Mouse (Mus musculus): ENCODE results near the gene Ino80d. TPM values are rescaled to one million over a fixed set of nuclear protein-coding genes. Genes with fewer than 3 reads are reported as not detected.

The Ino80d gene
- polyA plus RNA-seq, 1 experiment from 2014 or later, result 10.3 TPM

- DNase-seq (no peak), ATAC-seq (ENCODE audit: low FRiP score, low TSS enrichment) (no peak)
- no peak overlapping the region for H3K4me3 ChIP-seq (replicated peaks; ENCODE audit: low read depth, low read length)
- no peaks in the 10 kb centered on the region for H3K4me1 ChIP-seq (ENCODE audit: control insufficient read depth, insufficient read depth, low read length)
- no peak overlapping the region for H3K4me2 ChIP-seq (ENCODE audit: low read length)
- no peaks in the 10 kb centered on the region for H3K27me3 ChIP-seq (ENCODE audit: control insufficient read depth, insufficient read depth, low read length)
- 71% methylated on average over 1 of the region's 1 CpGs for WGBS
- no peaks in the 10 kb centered on the region for H3K9me3 ChIP-seq (ENCODE audit: control insufficient read depth, low read length)
- no peak overlapping the region for H3K9ac ChIP-seq (replicated peaks; ENCODE audit: low read length)
- H3K27ac ChIP-seq (replicated peaks; ENCODE audit: low read depth, low read length), result no peak overlapping the region
- no peaks in the 10 kb centered on the region for H3K36me3 ChIP-seq (ENCODE audit: control insufficient read depth, insufficient read depth, low read length)
Measured at GRCm38 (mm10) chr1:62993348-62993747, 121.1 kb downstream of the Ino80d start.

DNA sequence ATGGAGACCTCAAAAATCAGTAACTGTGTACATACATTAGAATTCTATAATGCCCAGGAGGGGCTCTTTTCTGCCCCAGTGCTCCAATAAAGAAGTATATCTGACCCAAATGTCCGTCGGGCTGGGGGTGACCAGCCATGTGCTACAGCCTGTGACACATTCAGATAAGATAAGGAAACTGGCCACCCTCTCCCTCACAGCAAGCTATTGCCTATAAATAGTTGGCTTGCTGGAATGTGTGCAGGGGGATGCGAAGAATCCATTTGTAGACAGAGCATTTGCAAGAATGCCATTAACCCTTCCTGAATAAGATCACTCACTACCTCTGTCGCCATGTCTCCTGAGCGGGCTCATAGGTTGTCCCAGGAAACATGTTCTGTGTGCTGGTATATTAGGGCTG is 121.8 kb downstream of the Ino80d start:
- no peak for ATAC-seq (ENCODE audit: low FRiP score, low TSS enrichment)
- no peak overlapping the region for H3K27ac ChIP-seq (replicated peaks; ENCODE audit: low read depth, low read length)
- no peak overlapping the region for H3K4me3 ChIP-seq (replicated peaks; ENCODE audit: low read depth, low read length)
- H3K9ac ChIP-seq (replicated peaks; ENCODE audit: low read length), result no peak overlapping the region
- no peak for DNase-seq
- H3K4me1 ChIP-seq (ENCODE audit: control insufficient read depth, insufficient read depth, low read length), result no peaks in the 10 kb centered on the region
- no peaks in the 10 kb centered on the region for H3K9me3 ChIP-seq (ENCODE audit: control insufficient read depth, low read length)
- 85% methylated on average over 5 of the region's 5 CpGs for WGBS
- no peaks in the 10 kb centered on the region for H3K36me3 ChIP-seq (ENCODE audit: control insufficient read depth, insufficient read depth, low read length)
- no peak overlapping the region for H3K4me2 ChIP-seq (ENCODE audit: low read length)
- no peaks in the 10 kb centered on the region for H3K27me3 ChIP-seq (ENCODE audit: control insufficient read depth, insufficient read depth, low read length)

GRCm38 (mm10) chr1:62991021-62991420 is 123.4 kb downstream of the Ino80d start:
- H3K9me3 ChIP-seq (ENCODE audit: control insufficient read depth, low read length), result no peaks in the 10 kb centered on the region
- ATAC-seq (ENCODE audit: low FRiP score, low TSS enrichment) (no peak), DNase-seq (no peak)
- WGBS, result 79% methylated on average over 10 of the region's 10 CpGs
- no peak overlapping the region for H3K4me3 ChIP-seq (replicated peaks; ENCODE audit: low read depth, low read length)
- no peaks in the 10 kb centered on the region for H3K4me1 ChIP-seq (ENCODE audit: control insufficient read depth, insufficient read depth, low read length)
- no peaks in the 10 kb centered on the region for H3K36me3 ChIP-seq (ENCODE audit: control insufficient read depth, insufficient read depth, low read length)
- no peak overlapping the region for H3K9ac ChIP-seq (replicated peaks; ENCODE audit: low read length)
- no peaks in the 10 kb centered on the region for H3K27me3 ChIP-seq (ENCODE audit: control insufficient read depth, insufficient read depth, low read length)
- no peak overlapping the region for H3K27ac ChIP-seq (replicated peaks; ENCODE audit: low read depth, low read length)
- H3K4me2 ChIP-seq (ENCODE audit: low read length), result no peak overlapping the region

- H3K36me3 ChIP-seq (ENCODE audit: control insufficient read depth, insufficient read depth, low read length), result no peaks in the 10 kb centered on the region
- no peak for ATAC-seq (ENCODE audit: low FRiP score, low TSS enrichment)
- H3K27me3 ChIP-seq (ENCODE audit: control insufficient read depth, insufficient read depth, low read length), result no peaks in the 10 kb centered on the region
- no peaks in the 10 kb centered on the region for H3K9me3 ChIP-seq (ENCODE audit: control insufficient read depth, low read length)
- H3K4me2 ChIP-seq (ENCODE audit: low read length), result no peak overlapping the region
- no peak for DNase-seq
- WGBS, result 72% methylated on average over 2 of the region's 2 CpGs
- no peak overlapping the region for H3K9ac ChIP-seq (replicated peaks; ENCODE audit: low read length)
- H3K4me1 ChIP-seq (ENCODE audit: control insufficient read depth, insufficient read depth, low read length), result 0 out of 2 replicates have a peak, but pooled peaks cover 5% of the 10 kb centered on the region
- H3K27ac ChIP-seq (replicated peaks; ENCODE audit: low read depth, low read length), result no peak overlapping the region
- H3K4me3 ChIP-seq (replicated peaks; ENCODE audit: low read depth, low read length), result no peak overlapping the region
Measured at GRCm38 (mm10) chr1:62987561-62987960, 126.9 kb downstream of the Ino80d start.

- H3K36me3 ChIP-seq (ENCODE audit: control insufficient read depth, insufficient read depth, low read length), result no peaks in the 10 kb centered on the region
- no peak overlapping the region for H3K27ac ChIP-seq (replicated peaks; ENCODE audit: low read depth, low read length)
- no peak for ATAC-seq (ENCODE audit: low FRiP score, low TSS enrichment)
- no peak overlapping the region for H3K9ac ChIP-seq (replicated peaks; ENCODE audit: low read length)
- no peaks in the 10 kb centered on the region for H3K9me3 ChIP-seq (ENCODE audit: control insufficient read depth, low read length)
- H3K4me2 ChIP-seq (ENCODE audit: low read length), result peak overlapping the region; percentile 33
- 20% methylated on average over 7 of the region's 7 CpGs for WGBS
- peak; percentile 85 for DNase-seq
- H3K27me3 ChIP-seq (ENCODE audit: control insufficient read depth, insufficient read depth, low read length), result no peaks in the 10 kb centered on the region
- no peak overlapping the region for H3K4me3 ChIP-seq (replicated peaks; ENCODE audit: low read depth, low read length)
- H3K4me1 ChIP-seq (ENCODE audit: control insufficient read depth, insufficient read depth, low read length), result 0 out of 2 replicates have a peak, but pooled peaks cover 5% of the 10 kb centered on the region
Measured at GRCm38 (mm10) chr1:62986267-62986666, 128.2 kb downstream of the Ino80d start.

GRCm38 (mm10) chr1:62984566-62984965 is 129.9 kb downstream of the Ino80d start:
- Histone ChIP-seq H3K27ac (replicated peaks; ENCODE audit: low read depth, low read length) (no peak overlapping the region), H3K36me3 (ENCODE audit: control insufficient read depth, insufficient read depth, low read length) (no peaks in the 10 kb centered on the region), H3K4me3 (replicated peaks; ENCODE audit: low read depth, low read length) (peak overlapping the region; percentile 19; the same call in 1 of the 2 replicates), H3K4me2 (ENCODE audit: low read length) (peak overlapping the region; percentile 47), H3K9me3 (ENCODE audit: control insufficient read depth, low read length) (no peaks in the 10 kb centered on the region), H3K9ac (replicated peaks; ENCODE audit: low read length) (no peak overlapping the region; the same call in 1 of the 2 replicates), H3K4me1 (ENCODE audit: control insufficient read depth, insufficient read depth, low read length) (0 out of 2 replicates have a peak, but pooled peaks cover 5% of the 10 kb centered on the region), H3K27me3 (ENCODE audit: control insufficient read depth, insufficient read depth, low read length) (no peaks in the 10 kb centered on the region)
- WGBS, result 8% methylated on average over 11 of the region's 11 CpGs
- no peak for ATAC-seq (ENCODE audit: low FRiP score, low TSS enrichment)
- DNase-seq, result peak; percentile 64

DNA sequence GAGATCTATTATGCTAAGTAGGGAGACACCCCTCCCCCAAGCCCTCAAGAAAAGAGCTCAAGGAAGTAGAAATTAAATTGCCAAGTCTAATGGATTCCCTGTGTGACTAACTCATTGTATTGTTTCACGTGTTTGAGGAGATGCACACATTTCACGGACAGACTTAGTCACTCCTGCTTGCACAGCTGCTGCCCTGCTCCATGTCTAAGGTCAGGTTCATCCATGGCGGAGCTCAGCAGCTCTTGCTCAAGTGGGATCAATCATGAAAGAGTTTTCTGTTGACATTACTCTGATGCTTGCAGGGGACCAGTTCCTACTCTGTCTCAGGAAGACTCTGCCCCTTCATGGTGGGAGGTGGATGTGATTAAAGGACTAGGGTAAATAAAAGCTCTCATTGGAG is 137.7 kb downstream of the Ino80d start:
- Histone ChIP-seq H3K27me3 (ENCODE audit: control insufficient read depth, insufficient read depth, low read length) (no peaks in the 10 kb centered on the region), H3K36me3 (ENCODE audit: control insufficient read depth, insufficient read depth, low read length) (no peaks in the 10 kb centered on the region), H3K4me1 (ENCODE audit: control insufficient read depth, insufficient read depth, low read length) (no peaks in the 10 kb centered on the region), H3K27ac (replicated peaks; ENCODE audit: low read depth, low read length) (no peak overlapping the region), H3K4me2 (ENCODE audit: low read length) (no peak overlapping the region), H3K4me3 (replicated peaks; ENCODE audit: low read depth, low read length) (no peak overlapping the region), H3K9me3 (ENCODE audit: control insufficient read depth, low read length) (no peaks in the 10 kb centered on the region), H3K9ac (replicated peaks; ENCODE audit: low read length) (no peak overlapping the region)
- 50% methylated on average over 3 of the region's 3 CpGs for WGBS
- ATAC-seq (ENCODE audit: low FRiP score, low TSS enrichment) (no peak), DNase-seq (no peak)

GRCm38 (mm10) chr1:62966885-62967284 is 147.6 kb downstream of the Ino80d start:
- Histone ChIP-seq H3K9ac (replicated peaks; ENCODE audit: low read length) (no peak overlapping the region), H3K9me3 (ENCODE audit: control insufficient read depth, low read length) (no peaks in the 10 kb centered on the region), H3K27ac (replicated peaks; ENCODE audit: low read depth, low read length) (no peak overlapping the region), H3K36me3 (ENCODE audit: control insufficient read depth, insufficient read depth, low read length) (no peaks in the 10 kb centered on the region), H3K4me3 (replicated peaks; ENCODE audit: low read depth, low read length) (no peak overlapping the region), H3K4me2 (ENCODE audit: low read length) (no peak overlapping the region), H3K27me3 (ENCODE audit: control insufficient read depth, insufficient read depth, low read length) (no peaks in the 10 kb centered on the region; the same call in none of the 2 replicates), H3K4me1 (ENCODE audit: control insufficient read depth, insufficient read depth, low read length) (peaks cover 4% of the 10 kb centered on the region)
- DNase-seq, result peak; percentile 75
- WGBS, result 19% methylated on average over 5 of the region's 5 CpGs
- ATAC-seq (ENCODE audit: low FRiP score, low TSS enrichment), result no peak

GRCm38 (mm10) chr1:62964291-62964690 is 150.2 kb downstream of the Ino80d start:
- Histone ChIP-seq H3K4me3 (replicated peaks; ENCODE audit: low read depth, low read length) (no peak overlapping the region), H3K4me1 (ENCODE audit: control insufficient read depth, insufficient read depth, low read length) (peaks cover 4% of the 10 kb centered on the region), H3K36me3 (ENCODE audit: control insufficient read depth, insufficient read depth, low read length) (no peaks in the 10 kb centered on the region), H3K27me3 (ENCODE audit: control insufficient read depth, insufficient read depth, low read length) (no peaks in the 10 kb centered on the region; the same call in none of the 2 replicates), H3K9ac (replicated peaks; ENCODE audit: low read length) (no peak overlapping the region), H3K27ac (replicated peaks; ENCODE audit: low read depth, low read length) (no peak overlapping the region), H3K9me3 (ENCODE audit: control insufficient read depth, low read length) (no peaks in the 10 kb centered on the region), H3K4me2 (ENCODE audit: low read length) (no peak overlapping the region)
- 17% methylated on average over 6 of the region's 6 CpGs for WGBS
- ATAC-seq (ENCODE audit: low FRiP score, low TSS enrichment), result peak; percentile 90
- DNase-seq, result peak; percentile 92
